Mouse (Mus musculus) liver, adult 2 months (tissue): ENCODE results near the gene Txndc11. TPM values are rescaled to one million over a fixed set of nuclear protein-coding genes. Genes with fewer than 3 reads are reported as not detected.
"Not testable (repeated sequence)": the region's sequence is repeated elsewhere in the genome, so short reads cannot be mapped to it uniquely, and the experiment has no call there.

Experiments
- DNase-seq: peaks from one replicate; pipeline ENCODE4 v3.0.0-alpha.2; 2011; ENCODE audit warnings: low read depth, low spot score; ENCODE audit errors: extremely low read depth
- H3K27ac ChIP-seq: fragments of 200-500 bp; replicated peaks from 2 replicates; pipeline ENCODE4 v1.5.1; 2012; ENCODE audit warnings: low read depth, mild to moderate bottlenecking, control low read depth, inconsistent platforms, low read length; ENCODE audit not compliant: insufficient read depth
- H3K27me3 ChIP-seq: fragments of 200-500 bp; 2 replicates; pipeline ENCODE4 v1.6.1; 2012; ENCODE audit warnings: mild to moderate bottlenecking, moderate library complexity, low read length, inconsistent platforms; ENCODE audit not compliant: control insufficient read depth, insufficient read depth
- H3K36me3 ChIP-seq: fragments of 200-500 bp; 2 replicates; pipeline ENCODE4 v1.6.1; 2012; ENCODE audit warnings: low read length, inconsistent platforms; ENCODE audit not compliant: control insufficient read depth, insufficient read depth
- H3K4me1 ChIP-seq: fragments of 200-500 bp; 2 replicates; pipeline ENCODE4 v1.6.1; 2011; ENCODE audit warnings: low read length; ENCODE audit not compliant: control insufficient read depth, insufficient read depth
- H3K4me3 ChIP-seq: fragments of 200-500 bp; 2 replicates; pipeline ENCODE4 v1.5.1; 2011; ENCODE audit warnings: low read depth, mild to moderate bottlenecking, control low read depth, low read length, moderate library complexity; ENCODE audit not compliant: insufficient read depth
- H3K79me2 ChIP-seq: fragments of 200-500 bp; 2 replicates; pipeline ENCODE4 v1.6.1; 2012; ENCODE audit warnings: inconsistent platforms, mild to moderate bottlenecking, low read length, moderate library complexity; ENCODE audit not compliant: control insufficient read depth, insufficient read depth
- H3K9ac ChIP-seq: fragments of 200-500 bp; 2 replicates; pipeline ENCODE4 v1.6.1; 2012; ENCODE audit warnings: low read depth, mild to moderate bottlenecking, control low read depth, inconsistent platforms, low read length
- CTCF ChIP-seq: fragments of 200-500 bp; IDR thresholded peaks from 2 replicates; pipeline ENCODE4 v1.5.1; 2011; ENCODE audit warnings: low read depth, low read length, control low read depth
- POLR2A ChIP-seq: fragments of 200-500 bp; IDR thresholded peaks from 2 replicates; pipeline ENCODE4 v1.6.1; 2011; ENCODE audit warnings: low read length, control low read depth; ENCODE audit not compliant: insufficient read depth; ENCODE audit errors: extremely low read depth
- WGBS: fragments of 180-500 bp; shearing (Covaris S2); methylation state at CpG from one replicate; pipeline ENCODE4 v1.1.7; 2018; 5-methylcytosine and 5-hydroxymethylcytosine counted together
- polyA plus RNA-seq: library from polyadenylated mRNA; depleted of rRNA; stranded (reverse); fragments of >200 nt; gene quantifications from 2 replicates; pipeline ENCODE4 v1.2.3, GENCODE M21; 2012
- total RNA-seq: library from RNA; depleted of rRNA; stranded (reverse); fragments of >200 nt; gene quantifications from 2 replicates; pipeline ENCODE4 v1.2.3, GENCODE M21; 2014

The Txndc11 gene
- total and polyA plus RNA-seq, 2 experiments = 12.4 to 26.5 TPM

GRCm38 (mm10) chr16:11154500-11154899, 20.1 kb upstream of the Txndc11 start:
- no peaks in the 10 kb centered on the region for H3K27me3 ChIP-seq
- no peak overlapping the region for H3K27ac ChIP-seq
- DNase-seq = no peak
- peaks cover 50% of the 10 kb centered on the region for H3K36me3 ChIP-seq
- H3K79me2 ChIP-seq = no peaks in the 10 kb centered on the region
- H3K4me3 ChIP-seq = no peak overlapping the region
- no peaks in the 10 kb centered on the region for H3K4me1 ChIP-seq
- H3K9ac ChIP-seq = no peak overlapping the region
- peak; percentile 29; the same call in 1 of the 2 replicates for TF ChIP-seq CTCF
- no peak for TF ChIP-seq POLR2A

- H3K79me2 ChIP-seq, H3K4me1 ChIP-seq, H3K27me3 ChIP-seq, H3K9ac ChIP-seq, H3K4me3 ChIP-seq, DNase-seq, H3K27ac ChIP-seq: not testable (repeated sequence)
- H3K36me3 ChIP-seq = peaks cover 60% of the 10 kb centered on the region
- WGBS = 24% methylated on average over 56 of the region's 56 CpGs
Measured at GRCm38 (mm10) chr16:11143706-11144483, 9.4 kb upstream of the Txndc11 start.

- H3K27me3 ChIP-seq = no peaks in the 10 kb centered on the region
- peaks cover 14% of the 10 kb centered on the region; the same call in 1 of the 2 replicates for H3K79me2 ChIP-seq
- no peak for TF ChIP-seq POLR2A
- no peak for TF ChIP-seq CTCF
- peak overlapping the region; percentile 91 for H3K9ac ChIP-seq
- under 1% methylated on average over 34 of the region's 34 CpGs for WGBS
- peaks cover 18% of the 10 kb centered on the region for H3K36me3 ChIP-seq
- DNase-seq = peak; percentile 67
- H3K27ac ChIP-seq = peak overlapping the region; percentile 84
- H3K4me3 ChIP-seq = peak overlapping the region; percentile 75
- H3K4me1 ChIP-seq = peaks cover 18% of the 10 kb centered on the region
Measured at GRCm38 (mm10) chr16:11133476-11134347, 738 bp downstream of the Txndc11 start.

- peaks cover 19% of the 10 kb centered on the region for H3K36me3 ChIP-seq
- H3K27ac ChIP-seq = peak overlapping the region; percentile 84
- 3% methylated on average over 2 of the region's 2 CpGs for WGBS
- H3K9ac ChIP-seq = no peak overlapping the region; the same call in 1 of the 2 replicates
- DNase-seq = peak; percentile 92
- no peaks in the 10 kb centered on the region for H3K27me3 ChIP-seq
- no peak for TF ChIP-seq POLR2A
- H3K4me1 ChIP-seq = peaks cover 20% of the 10 kb centered on the region
- H3K79me2 ChIP-seq = peaks cover 14% of the 10 kb centered on the region; the same call in 1 of the 2 replicates
- peak overlapping the region; percentile 75 for H3K4me3 ChIP-seq
Measured at GRCm38 (mm10) chr16:11132839-11133238, 1.6 kb downstream of the Txndc11 start.

- no peak overlapping the region for H3K27ac ChIP-seq
- peaks cover 44% of the 10 kb centered on the region for H3K36me3 ChIP-seq
- no peak overlapping the region for H3K9ac ChIP-seq
- H3K79me2 ChIP-seq = peaks cover 22% of the 10 kb centered on the region; the same call in 1 of the 2 replicates
- no peaks in the 10 kb centered on the region for H3K27me3 ChIP-seq
- H3K4me1 ChIP-seq = peaks cover 14% of the 10 kb centered on the region
- no peak for TF ChIP-seq POLR2A
- TF ChIP-seq CTCF = no peak
- 29% methylated on average over 11 of the region's 11 CpGs for WGBS
- peak; percentile 46 for DNase-seq
- H3K4me3 ChIP-seq = no peak overlapping the region
Measured at GRCm38 (mm10) chr16:11128301-11128700, 6.1 kb downstream of the Txndc11 start.
